Mouse (Mus musculus) CD4-positive, CD25-positive, alpha-beta regulatory T cell, adult 4 months (primary cell): Measurements from ENCODE around the gene Tlcd2. TPM values are rescaled to one million over a fixed set of nuclear protein-coding genes. Genes with fewer than 3 reads are reported as not detected.

Experiments used
- ATAC-seq: one replicate; pipeline ENCODE4 v1.8.0; 2017
- polyA plus RNA-seq, 2 experiments: library from polyadenylated mRNA; unstranded; fragments of 100-300 nt; shearing (Covaris generic); gene quantifications; one replicate each; pipeline ENCODE4 v1.2.1; 2017

The Tlcd2 gene
- polyA plus RNA-seq, result 1 to 10 TPM; 8.8 to 9.0 TPM

- peak; percentile 86 for ATAC-seq
Observed at GRCm38 (mm10) chr11:75460844-75461742, at the start of gene Tlcd2. Tlcd2 (plus strand) TSS chr11:75461715.

DNA sequence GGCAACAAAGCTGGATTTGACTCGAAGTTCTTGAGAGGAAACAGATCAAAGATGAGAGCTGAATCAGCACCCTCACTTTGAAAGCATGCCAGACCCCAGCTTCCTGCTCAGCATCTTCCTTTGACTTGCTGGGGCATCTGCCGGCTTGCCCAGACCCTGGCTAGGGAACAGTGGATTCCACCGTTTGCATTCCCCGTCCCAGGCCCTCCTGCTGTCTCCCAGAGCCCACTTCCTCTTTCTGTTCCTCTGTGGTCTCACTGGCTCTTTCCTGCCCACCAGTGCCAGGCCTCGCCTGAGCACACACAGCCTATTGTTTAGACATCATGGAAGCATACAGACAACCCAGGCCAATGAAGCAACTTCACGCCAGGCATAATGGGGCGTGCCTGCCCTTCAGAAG lies 46.4 kb upstream of the Tlcd2 start:
- ATAC-seq, result peak; percentile 45

DNA sequence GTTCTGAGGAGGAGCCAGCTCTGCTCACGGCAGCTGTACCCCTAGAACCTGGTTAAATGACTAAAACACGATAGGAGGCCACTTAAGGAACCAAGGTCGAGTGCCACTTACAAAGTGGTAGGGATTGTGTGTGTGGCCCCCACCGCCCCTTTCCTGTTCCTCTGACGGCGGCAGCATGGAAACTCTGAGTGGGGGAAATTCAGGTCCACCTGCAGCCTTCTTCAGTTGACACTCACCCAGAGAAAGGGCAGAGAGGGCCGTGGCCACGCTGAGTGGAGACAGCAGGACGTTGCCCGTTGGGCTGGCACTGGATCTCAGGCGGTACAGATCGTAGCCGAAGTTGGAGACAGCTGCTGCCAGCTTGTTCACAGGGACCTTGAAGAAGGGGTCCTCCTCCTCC lies 45.5 kb upstream of the Tlcd2 start:
- ATAC-seq, result no peak

DNA sequence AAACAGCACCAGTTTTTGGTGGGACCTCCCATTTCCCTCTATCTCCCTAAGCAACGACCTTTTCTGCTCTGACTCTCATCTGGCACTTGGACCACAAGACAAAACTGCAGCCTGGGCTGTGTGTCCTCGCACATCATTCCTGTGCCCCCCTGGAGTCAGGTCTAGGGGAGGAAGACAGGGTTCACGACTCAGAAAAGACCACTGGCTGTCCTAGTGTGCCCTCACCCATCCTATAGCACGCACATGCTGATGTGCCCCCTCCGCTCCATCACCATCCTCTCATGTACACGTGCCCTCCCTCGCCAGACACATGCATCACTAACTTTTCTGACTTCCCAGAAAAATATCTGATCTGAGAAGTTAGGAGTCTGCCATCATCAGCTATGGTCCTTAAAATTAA lies 41.5 kb upstream of the Tlcd2 start:
- no peak for ATAC-seq

GRCm38 (mm10) chr11:75420810-75421374 lies 40.6 kb upstream of the Tlcd2 start:
- ATAC-seq, result no peak

DNA sequence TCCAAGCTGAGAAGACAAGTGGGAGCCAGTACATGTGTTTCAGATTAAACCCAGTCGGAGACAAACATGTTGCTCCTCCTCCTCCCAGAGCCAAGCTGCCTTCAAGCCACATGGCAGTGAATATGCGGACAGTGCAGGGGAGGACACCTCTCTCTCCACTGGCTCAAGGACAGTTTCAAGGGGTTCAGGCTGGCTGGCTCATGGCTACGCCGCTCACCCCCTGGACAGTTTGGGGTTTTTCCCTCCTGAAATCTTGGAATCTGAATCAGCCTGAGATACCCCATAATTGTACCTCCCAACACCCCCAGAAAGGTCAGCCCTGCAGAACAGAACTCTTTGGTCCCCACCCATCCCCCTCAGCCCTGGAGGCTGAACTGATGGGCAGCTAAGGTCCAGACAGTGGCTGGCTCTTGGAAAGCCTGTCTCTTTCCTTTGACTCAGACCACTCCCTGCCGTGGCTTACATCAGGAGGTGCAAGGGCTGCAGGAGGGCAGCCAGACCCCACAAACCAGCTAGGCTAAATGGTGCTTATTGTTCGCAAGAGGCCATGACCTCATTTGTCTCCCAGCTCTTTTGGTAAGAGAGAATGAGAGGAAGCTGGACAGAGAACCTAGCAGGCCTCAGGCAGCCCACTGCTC lies 40.0 kb upstream of the Tlcd2 start:
- no peak for ATAC-seq

DNA sequence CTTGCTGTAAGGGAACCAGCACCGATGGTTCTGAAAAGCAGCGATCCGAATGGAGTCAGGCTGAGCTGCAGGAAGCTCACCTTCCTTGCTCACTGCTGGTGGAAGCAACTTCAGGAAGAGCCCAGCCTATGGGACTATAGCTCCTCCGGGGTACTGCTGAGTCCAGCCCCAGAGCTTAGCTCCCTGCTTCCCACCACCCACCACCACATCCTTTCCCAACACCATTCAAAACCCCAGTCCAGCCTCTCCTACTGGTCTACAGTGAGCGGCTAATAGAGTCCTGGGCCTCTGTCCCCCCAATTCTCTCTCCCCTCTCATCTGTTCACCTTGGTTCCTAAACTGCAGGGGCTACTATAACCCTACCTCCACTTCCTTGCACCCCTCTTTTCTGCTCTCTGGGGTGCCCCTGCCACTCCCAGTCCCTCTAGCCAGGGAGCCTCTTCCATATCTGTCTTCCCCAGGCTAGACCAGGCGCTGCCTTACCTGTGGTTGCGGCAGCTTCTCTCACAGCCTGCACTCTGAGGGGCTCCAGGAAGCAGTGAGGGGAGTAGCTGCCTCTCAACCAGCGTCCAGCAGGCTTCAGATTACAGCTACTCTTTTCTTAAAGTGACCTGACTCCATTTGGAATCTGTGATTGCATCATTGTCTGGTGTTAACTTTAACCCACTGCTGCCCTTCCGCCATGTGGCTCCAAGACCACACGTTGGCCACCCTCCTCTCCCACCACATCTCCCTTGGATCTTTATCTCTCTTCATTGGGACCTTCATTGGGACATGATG lies 39.3 kb upstream of the Tlcd2 start, which contains the start of gene Serpinf1:
Serpinf1 (minus strand) TSS at position 689 of the 780 bp plus-strand sequence.
- no peak for ATAC-seq

DNA sequence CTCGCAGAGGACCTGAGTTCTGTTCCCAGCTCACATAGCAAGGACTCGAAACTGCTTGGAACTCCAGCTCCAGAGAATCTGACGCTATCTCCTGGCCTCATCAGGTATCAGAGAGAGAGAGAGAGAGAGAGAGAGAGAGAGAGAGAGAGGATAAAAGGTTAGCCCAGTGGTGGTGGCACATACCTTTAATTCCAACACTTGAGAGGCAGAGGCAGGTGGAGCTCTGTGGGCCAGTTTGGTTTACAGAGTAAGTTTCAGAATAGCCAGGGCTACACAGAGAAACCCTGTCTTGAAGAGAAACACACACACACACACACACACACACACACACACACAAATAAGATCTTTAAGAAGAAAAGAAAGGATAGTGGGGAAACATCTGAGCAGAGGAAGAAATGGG lies 38.4 kb upstream of the Tlcd2 start:
- ATAC-seq, result no peak

GRCm38 (mm10) chr11:75424033-75424432 lies 37.5 kb upstream of the Tlcd2 start:
- no peak for ATAC-seq

GRCm38 (mm10) chr11:75424459-75424858 lies 37.1 kb upstream of the Tlcd2 start:
- ATAC-seq, result no peak

DNA sequence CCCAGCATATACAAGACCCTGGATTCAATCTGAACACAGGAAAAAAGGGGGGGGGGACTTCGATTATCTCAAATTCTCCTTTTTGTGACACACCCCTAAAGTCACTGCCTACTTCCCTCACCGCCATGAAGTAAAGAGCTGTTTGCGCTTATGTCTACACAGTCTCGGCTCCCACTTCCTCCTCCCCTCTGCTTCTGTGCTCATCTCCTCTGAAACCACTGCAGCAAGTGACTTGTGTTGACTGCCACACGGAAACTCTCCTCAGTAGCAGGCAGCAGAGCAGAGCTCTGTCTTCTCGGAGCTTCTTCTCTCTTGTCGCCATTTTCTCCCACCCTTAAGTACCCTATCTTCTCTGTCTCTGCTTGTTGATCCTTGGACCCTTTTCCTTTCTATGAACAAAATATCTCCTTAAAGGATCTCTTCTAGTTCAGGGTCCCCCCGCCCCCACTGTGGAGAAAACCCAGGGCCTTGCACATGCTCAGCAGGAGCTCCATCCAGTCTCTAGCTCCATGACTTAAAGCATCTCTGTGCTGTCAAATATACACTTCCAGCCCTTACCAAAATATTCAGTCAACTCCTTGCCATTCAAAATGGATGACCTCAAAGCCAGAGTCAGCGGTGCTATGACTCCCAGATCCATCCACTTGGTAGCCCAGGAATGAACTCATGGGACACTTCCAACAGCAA lies 32.4 kb upstream of the Tlcd2 start:
- peak; percentile 93 for ATAC-seq

DNA sequence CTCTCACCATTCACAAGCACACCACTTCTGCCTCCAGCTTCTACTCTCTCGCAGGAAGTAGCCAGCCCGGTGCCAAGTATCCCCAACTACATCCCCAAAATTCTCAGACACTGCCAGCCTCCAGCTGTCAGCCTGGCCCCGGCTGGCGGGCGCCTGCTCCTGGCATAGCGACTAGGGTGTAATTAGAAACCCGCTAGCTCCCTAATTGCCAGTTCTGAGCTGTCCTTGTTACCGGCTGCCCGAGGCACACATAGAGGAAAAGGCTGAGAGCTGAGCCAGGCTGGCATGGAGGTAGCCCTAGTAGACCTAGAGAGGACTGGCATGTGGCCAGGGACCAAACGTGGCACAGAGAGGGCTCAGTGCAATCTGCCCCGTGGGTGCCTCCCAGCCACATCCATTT lies 30.2 kb upstream of the Tlcd2 start:
- ATAC-seq, result no peak

GRCm38 (mm10) chr11:75434138-75434537 lies 27.4 kb upstream of the Tlcd2 start:
- ATAC-seq, result no peak

- no peak for ATAC-seq
Observed at GRCm38 (mm10) chr11:75438194-75438593, 23.3 kb upstream of the Tlcd2 start.

DNA sequence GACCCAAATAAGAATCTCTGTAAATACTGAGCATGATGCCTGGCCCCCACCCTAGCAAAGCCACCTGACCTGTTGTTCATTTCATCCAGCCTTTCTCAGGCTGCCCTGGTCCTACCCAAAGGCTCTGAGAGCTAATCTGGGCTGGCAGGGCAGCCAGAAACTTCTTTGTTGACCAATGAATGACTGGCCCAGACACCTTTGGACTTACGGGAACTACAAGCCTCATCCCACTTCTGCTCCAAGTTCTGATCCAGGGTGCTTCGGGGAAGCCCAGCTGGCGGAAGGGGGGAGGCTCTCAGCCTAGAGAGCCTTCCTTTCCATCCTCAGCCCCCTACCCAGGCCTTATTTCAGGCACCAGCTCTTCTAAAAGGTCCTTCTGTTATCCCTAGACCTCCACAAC lies 22.7 kb upstream of the Tlcd2 start:
- no peak for ATAC-seq

GRCm38 (mm10) chr11:75439363-75439762 lies 22.2 kb upstream of the Tlcd2 start, which contains the start of gene Serpinf2:
Serpinf2 (minus strand) TSS chr11:75439591.
- ATAC-seq, result no peak

- ATAC-seq, result no peak
Observed at GRCm38 (mm10) chr11:75439951-75440350, 21.6 kb upstream of the Tlcd2 start.

DNA sequence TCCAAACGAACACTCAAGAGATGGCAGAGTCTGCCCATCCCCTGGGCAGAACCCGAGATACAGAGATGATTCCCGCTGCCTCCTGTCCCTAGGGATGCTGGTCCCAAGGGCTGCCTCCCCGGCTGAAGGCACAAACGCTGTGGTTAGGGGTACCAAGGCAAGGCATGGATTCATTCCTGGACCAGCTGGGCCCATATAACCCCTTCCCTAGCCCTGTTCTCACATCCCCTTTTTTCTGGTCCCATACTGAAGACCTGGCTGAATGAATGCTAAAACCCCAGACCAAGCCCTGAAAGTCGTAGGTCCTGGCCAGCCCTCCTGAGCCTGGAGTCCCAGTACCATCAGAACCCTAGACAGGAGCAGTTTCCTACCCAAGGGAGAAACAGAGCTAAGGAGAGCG lies 20.5 kb upstream of the Tlcd2 start:
- no peak for ATAC-seq

DNA sequence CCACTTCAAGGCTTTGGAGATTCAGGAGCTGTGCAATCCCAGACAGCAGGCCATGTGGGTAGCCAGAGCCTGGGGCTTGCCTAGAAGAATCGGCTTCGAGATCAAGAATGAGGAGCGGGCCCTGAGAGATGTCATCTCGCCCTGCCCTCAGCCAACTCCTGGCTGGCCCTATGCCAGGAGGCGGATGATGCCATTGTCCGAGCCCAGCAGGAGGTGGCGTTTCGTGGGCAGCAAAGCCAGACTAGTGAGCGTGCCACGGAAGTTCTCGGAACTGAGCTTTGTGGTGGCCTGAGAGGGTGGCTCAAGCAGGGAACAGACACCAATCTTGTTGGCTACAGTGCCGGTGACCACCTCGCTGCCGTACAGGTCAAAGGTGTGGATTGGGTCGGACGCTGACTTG lies 19.9 kb upstream of the Tlcd2 start:
- ATAC-seq, result no peak

DNA sequence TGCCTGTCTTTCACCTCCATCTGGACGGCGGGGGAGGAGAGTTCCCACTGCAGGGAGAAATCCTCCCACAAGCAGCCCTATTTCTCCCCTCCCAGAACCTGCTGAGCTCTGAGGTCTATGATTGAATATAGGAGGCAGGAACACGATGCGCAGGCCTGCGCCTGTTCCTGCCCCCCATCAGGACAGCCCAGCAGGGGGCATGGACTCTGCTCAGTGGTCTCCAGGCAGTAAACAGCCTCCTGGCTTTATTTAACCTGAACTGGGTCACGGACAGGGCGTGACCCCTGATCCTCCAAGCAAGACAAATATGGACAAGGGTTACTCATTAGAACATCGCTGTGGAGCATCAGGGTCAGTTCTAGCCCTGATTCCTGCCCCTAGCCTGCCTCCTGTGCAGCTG lies 17.8 kb upstream of the Tlcd2 start:
- no peak for ATAC-seq

DNA sequence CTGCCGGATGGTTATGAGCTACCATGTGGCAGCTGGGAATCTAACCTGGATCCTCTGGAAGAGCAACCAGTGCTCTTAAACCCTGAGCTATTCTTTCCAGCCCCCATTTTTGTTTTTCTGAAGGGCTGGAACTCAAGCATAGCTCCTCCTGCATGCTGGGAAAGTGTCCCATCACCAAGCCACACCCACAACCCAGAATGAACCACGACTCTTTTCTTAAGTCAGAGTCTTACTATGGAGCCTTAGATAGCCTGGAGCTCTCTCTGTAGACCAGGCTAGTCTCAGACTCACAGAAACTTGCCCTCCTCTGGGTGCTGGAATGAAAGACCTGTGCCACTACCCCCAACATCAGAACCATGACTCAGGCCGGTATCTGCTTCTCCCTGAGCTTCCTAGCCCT lies 12.9 kb upstream of the Tlcd2 start:
- no peak for ATAC-seq

GRCm38 (mm10) chr11:75449695-75450094 lies 11.8 kb upstream of the Tlcd2 start:
- ATAC-seq, result no peak
